Mouse (Mus musculus) hindbrain, embryonic 14.5 days (tissue): ENCODE data around the gene Ccdc13. TPM values are rescaled to one million over a fixed set of nuclear protein-coding genes. Genes with fewer than 3 reads are reported as not detected.

Source experiments
- ATAC-seq: fragments of 200-750 bp; cut with Nextera tagmentation; 2 replicates; pipeline ENCODE4 v1.8.0; 2017; ENCODE audit warnings: moderate number of reproducible peaks, mild to moderate bottlenecking, moderate TSS enrichment, moderate library complexity; ENCODE audit not compliant: low FRiP score
- DNase-seq: peaks from one replicate; pipeline ENCODE4 v3.0.0-alpha.2; 2015; ENCODE audit warnings: low spot score
- H3K27ac ChIP-seq: fragments of 300-500 bp; sonication (generic); 2 replicates; pipeline ENCODE4 v1.5.1; 2014; ENCODE audit warnings: mild to moderate bottlenecking, moderate library complexity
- H3K27me3 ChIP-seq: fragments of 300-500 bp; sonication (generic); 2 replicates; pipeline ENCODE4 v1.6.1; 2014; ENCODE audit warnings: mild to moderate bottlenecking, low read length, mixed read lengths; ENCODE audit not compliant: control insufficient read depth, insufficient read depth
- H3K36me3 ChIP-seq: fragments of 300-500 bp; sonication (generic); replicated peaks from 2 replicates; pipeline ENCODE4 v1.6.1; 2014; ENCODE audit not compliant: control insufficient read depth, insufficient read depth
- H3K4me1 ChIP-seq: fragments of 300-500 bp; sonication (generic); replicated peaks from 2 replicates; pipeline ENCODE4 v1.6.1; 2014; ENCODE audit warnings: antibody characterized with exemption, low read length, mixed read lengths; ENCODE audit not compliant: control insufficient read depth, insufficient read depth
- H3K4me2 ChIP-seq: fragments of 300-500 bp; sonication (generic); replicated peaks from 2 replicates; pipeline ENCODE4 v1.6.1; 2014; ENCODE audit warnings: mild to moderate bottlenecking, moderate library complexity
- H3K4me3 ChIP-seq: fragments of 300-500 bp; sonication (generic); replicated peaks from 2 replicates; pipeline ENCODE4 v1.5.1; 2014; ENCODE audit warnings: mild to moderate bottlenecking, low read length
- H3K9ac ChIP-seq: fragments of 300-500 bp; sonication (generic); 2 replicates; pipeline ENCODE4 v1.6.1; 2014
- H3K9me3 ChIP-seq: fragments of 300-500 bp; sonication (generic); 2 replicates; pipeline ENCODE4 v1.6.1; 2016; ENCODE audit warnings: low read length; ENCODE audit not compliant: control insufficient read depth
- WGBS: fragments of 180-500 bp; shearing (Covaris S2); extraction: QIAGEN DNeasy Blood & Tissue Kit; methylation state at CpG from one replicate; pipeline ENCODE4 v1.1.7; 2014; 5-methylcytosine and 5-hydroxymethylcytosine counted together
- polyA plus RNA-seq: library from polyadenylated mRNA; unstranded; fragments of >200 nt; fragmentation: Nextera tagmentation; extraction: Ambion mirVana; gene quantifications from 2 replicates; pipeline ENCODE4 v1.2.1, GENCODE M21; 2014

Gene Ccdc13
- polyA plus RNA-seq, 1 experiment from 2014 or later: 2.2 TPM

DNA sequence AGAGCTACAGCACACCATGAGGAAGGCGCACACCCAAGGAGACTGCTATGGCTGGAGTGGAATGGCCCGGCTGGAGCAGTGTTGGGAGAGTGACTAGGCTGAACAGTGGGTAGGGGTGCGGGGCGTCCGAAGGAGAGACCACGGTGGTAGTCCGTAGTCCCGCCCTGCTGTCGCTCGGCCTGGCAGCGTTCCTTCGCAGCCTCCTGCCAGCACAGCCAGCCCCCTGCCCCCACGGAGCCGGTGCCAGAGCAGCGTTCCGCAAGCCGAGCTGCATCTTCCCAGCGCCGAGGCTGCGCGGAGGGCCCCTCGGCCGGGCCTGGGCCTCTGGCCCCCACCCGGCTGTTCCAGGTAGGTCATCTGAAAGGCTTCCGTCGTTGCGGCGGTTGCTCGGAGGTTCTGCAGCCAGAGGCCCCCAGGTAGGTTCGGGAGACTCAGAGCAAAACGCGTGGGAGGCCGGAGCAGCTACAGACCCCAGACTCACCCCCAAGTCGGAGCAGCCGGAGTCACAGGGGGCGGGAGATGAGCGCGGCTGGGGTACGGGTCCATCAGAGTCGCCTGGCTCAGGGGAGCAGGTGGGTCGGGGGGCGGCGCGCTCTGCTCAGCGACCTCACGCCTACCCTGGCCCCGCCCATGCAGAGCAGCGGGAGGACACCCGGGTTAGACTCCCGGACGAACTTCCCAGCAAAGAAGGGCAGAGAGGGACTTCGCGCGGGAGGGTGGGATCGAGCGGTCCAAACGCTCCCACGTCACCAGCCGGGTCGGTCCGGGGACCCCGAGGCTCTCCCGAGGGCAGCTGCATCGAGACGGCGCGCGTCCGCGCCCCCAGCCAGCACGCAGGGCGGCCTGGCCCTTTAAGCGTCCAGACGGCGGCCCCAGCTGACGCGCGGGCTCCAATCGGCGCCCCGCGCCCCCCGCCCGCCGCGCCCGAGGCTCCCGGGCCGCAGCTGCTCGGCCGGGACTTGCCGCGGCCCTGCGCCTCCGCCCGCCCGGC, 79.9 kb downstream of the Ccdc13 start, which contains the start of gene Zfp651:
Zfp651 (plus strand) TSS at position 240 of the 991 bp plus-strand sequence.
- DNase-seq (peak; percentile 79), ATAC-seq (peak; percentile 85)
- Histone ChIP-seq H3K4me2 (peak within 1 kb of the TSS; percentile 93), H3K27ac (peak within 1 kb of the TSS; percentile 87), H3K36me3 (peaks cover 45% of the 10 kb centered on the region), H3K27me3 (no peaks in the 10 kb centered on the region), H3K9ac (peak within 1 kb of the TSS; percentile 95), H3K4me3 (peak within 1 kb of the TSS; percentile 94), H3K9me3 (no peaks in the 10 kb centered on the region), H3K4me1 (peaks cover 32% of the 10 kb centered on the region)
- WGBS: under 1% methylated on average over 63 of the region's 97 CpGs

- no peaks in the 10 kb centered on the region for H3K9me3 ChIP-seq
- H3K4me3 ChIP-seq: peak overlapping the region; percentile 94
- H3K27ac ChIP-seq: peak overlapping the region; percentile 87
- H3K9ac ChIP-seq: peak overlapping the region; percentile 95
- no peaks in the 10 kb centered on the region for H3K27me3 ChIP-seq
- 55% methylated on average over 10 of the region's 10 CpGs for WGBS
- DNase-seq: no peak
- peaks cover 45% of the 10 kb centered on the region for H3K36me3 ChIP-seq
- no peak for ATAC-seq
- H3K4me2 ChIP-seq: peak overlapping the region; percentile 93
- H3K4me1 ChIP-seq: peaks cover 32% of the 10 kb centered on the region
These were observed 81.1 kb downstream of the Ccdc13 start for GRCm38 (mm10) chr9:121757835-121758814.

DNA sequence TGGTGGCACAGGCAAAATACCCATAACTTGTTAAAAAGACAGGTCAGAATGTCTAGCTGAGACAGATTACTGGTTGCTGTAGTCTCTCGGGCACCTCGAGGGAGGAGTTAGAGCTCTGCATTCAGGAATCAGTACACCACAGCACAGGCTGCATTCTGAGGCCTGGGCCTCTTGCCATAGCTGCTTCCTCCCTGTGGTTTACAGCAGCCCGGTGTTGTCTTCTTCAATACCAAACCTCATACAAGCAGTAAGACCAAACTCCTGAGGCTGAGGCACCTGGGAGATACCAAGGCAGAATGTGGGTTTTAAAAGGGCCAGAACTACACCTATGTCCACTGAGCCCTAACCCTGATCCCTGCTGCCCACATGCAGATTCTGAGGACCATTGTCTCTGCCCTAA, 81.8 kb downstream of the Ccdc13 start:
- H3K9ac ChIP-seq: no peak overlapping the region
- no peak overlapping the region for H3K4me3 ChIP-seq
- ATAC-seq (no peak), DNase-seq (peak; percentile 39)
- peaks cover 32% of the 10 kb centered on the region for H3K4me1 ChIP-seq
- no peaks in the 10 kb centered on the region for H3K27me3 ChIP-seq
- H3K9me3 ChIP-seq: no peaks in the 10 kb centered on the region
- H3K27ac ChIP-seq: no peak overlapping the region
- WGBS: 64% methylated on average over 3 of the region's 3 CpGs
- H3K4me2 ChIP-seq: no peak overlapping the region
- H3K36me3 ChIP-seq: peaks cover 44% of the 10 kb centered on the region

- Histone ChIP-seq H3K9ac (no peak overlapping the region), H3K4me2 (no peak overlapping the region), H3K27me3 (no peaks in the 10 kb centered on the region), H3K27ac (no peak overlapping the region), H3K4me3 (no peak overlapping the region), H3K4me1 (peaks cover 29% of the 10 kb centered on the region), H3K36me3 (peaks cover 51% of the 10 kb centered on the region), H3K9me3 (no peaks in the 10 kb centered on the region)
- WGBS: 93% methylated on average over 3 of the region's 3 CpGs
- ATAC-seq (no peak), DNase-seq (no peak)
These were observed 82.5 kb downstream of the Ccdc13 start for GRCm38 (mm10) chr9:121756785-121757184.

DNA sequence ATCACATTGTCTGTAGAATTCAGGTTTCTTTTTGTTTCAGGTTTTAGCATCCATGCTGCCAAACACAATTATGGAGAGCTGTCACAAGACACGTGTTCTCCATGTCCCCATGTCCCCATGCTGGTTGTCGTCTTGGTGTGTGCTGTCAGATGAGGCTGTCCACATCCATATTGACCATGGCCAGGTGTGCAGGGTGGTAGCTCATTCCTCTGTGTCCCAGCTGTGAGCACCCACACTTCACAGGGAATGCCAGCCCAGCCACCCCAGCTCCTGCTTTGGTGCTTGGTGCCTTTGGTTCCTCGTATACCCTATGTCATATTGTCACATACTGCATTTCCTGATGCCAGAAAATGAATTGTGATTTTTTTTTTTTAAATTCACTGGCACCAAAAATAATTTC, 84.6 kb downstream of the Ccdc13 start:
- Histone ChIP-seq H3K36me3 (peaks cover 72% of the 10 kb centered on the region), H3K4me3 (no peak overlapping the region), H3K4me1 (peaks cover 13% of the 10 kb centered on the region), H3K4me2 (no peak overlapping the region), H3K9me3 (no peaks in the 10 kb centered on the region), H3K27me3 (no peaks in the 10 kb centered on the region), H3K9ac (no peak overlapping the region), H3K27ac (no peak overlapping the region)
- 96% methylated on average over 3 of the region's 3 CpGs for WGBS
- DNase-seq (no peak), ATAC-seq (no peak)

DNA sequence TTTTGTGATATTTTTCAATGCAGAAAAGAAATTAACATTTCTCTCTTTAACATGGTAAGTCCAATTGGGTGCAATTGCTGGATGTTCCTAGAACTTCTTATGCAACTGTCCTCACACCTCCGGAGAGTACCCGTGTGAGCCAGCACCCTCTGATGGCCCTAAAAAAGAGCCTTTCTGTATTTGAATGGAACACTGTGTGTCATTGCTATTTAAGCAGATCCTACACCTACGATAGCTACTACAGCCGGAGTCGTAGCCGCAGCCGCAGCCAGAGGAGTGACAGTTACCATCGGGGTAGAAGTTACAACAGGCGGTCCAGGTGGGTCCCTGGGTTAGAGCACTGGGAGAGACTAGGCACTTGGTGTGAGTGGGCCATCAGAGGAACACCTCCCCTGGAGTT, 86.5 kb downstream of the Ccdc13 start:
- peaks cover 91% of the 10 kb centered on the region for H3K36me3 ChIP-seq
- no peaks in the 10 kb centered on the region for H3K27me3 ChIP-seq
- WGBS: 97% methylated on average over 9 of the region's 9 CpGs
- no peak for DNase-seq
- no peak overlapping the region for H3K27ac ChIP-seq
- H3K4me3 ChIP-seq: no peak overlapping the region
- no peak for ATAC-seq
- no peaks in the 10 kb centered on the region for H3K9me3 ChIP-seq
- 0 out of 2 replicates have a peak, but pooled peaks cover under 1% of the 10 kb centered on the region for H3K4me1 ChIP-seq
- no peak overlapping the region for H3K4me2 ChIP-seq
- H3K9ac ChIP-seq: no peak overlapping the region

Other genes with a start within 250 kb of the Ccdc13 start
- 0.22 and 0.32 TPM in 2 replicates for gene Lyzl4, start 197.4 kb downstream of the Ccdc13 start, polyA plus RNA-seq
- 0.40 and 0.59 TPM in 2 replicates for gene Vipr1, start 196.7 kb downstream of the Ccdc13 start, polyA plus RNA-seq
- gene Sec22c, start 134.0 kb downstream of the Ccdc13 start, polyA plus RNA-seq: 21.6 and 26.5 TPM in 2 replicates
- 171 and 213 TPM in 2 replicates for gene Ss18l2, start 129.1 kb downstream of the Ccdc13 start, polyA plus RNA-seq
- 56.2 and 64.1 TPM in 2 replicates for gene Nktr, start 120.3 kb downstream of the Ccdc13 start, polyA plus RNA-seq
- 19.1 and 21.5 TPM in 2 replicates for gene Zfp651, start 80.1 kb downstream of the Ccdc13 start, polyA plus RNA-seq
- gene Klhl40, start 61.9 kb downstream of the Ccdc13 start, polyA plus RNA-seq: 1.6 and 2.3 TPM in 2 replicates
- gene Hhatl, start 47.0 kb downstream of the Ccdc13 start, polyA plus RNA-seq: 0.31 TPM in 1 of 2 replicates, not detected in the other
- gene Higd1a, start 18.9 kb upstream of the Ccdc13 start, polyA plus RNA-seq: 146 and 158 TPM in 2 replicates
- gene Ackr2, start 58.9 kb upstream of the Ccdc13 start, polyA plus RNA-seq: 2.4 and 4.1 TPM in 2 replicates
- gene Cyp8b1, start 76.8 kb upstream of the Ccdc13 start, polyA plus RNA-seq: not detected in 2 replicates
- 1.7 TPM in 2 replicates for gene Fam198a, start 111.5 kb upstream of the Ccdc13 start, polyA plus RNA-seq
- gene Pomgnt2, start 157.6 kb upstream of the Ccdc13 start, polyA plus RNA-seq: 28.6 and 29.4 TPM in 2 replicates